Mouse (Mus musculus): ENCODE measurements around the gene Cnnm2. TPM values are rescaled to one million over a fixed set of nuclear protein-coding genes. Genes with fewer than 3 reads are reported as not detected.

Cnnm2 gene
- polyA plus RNA-seq, 1 experiment, result 26.8 TPM

DNA sequence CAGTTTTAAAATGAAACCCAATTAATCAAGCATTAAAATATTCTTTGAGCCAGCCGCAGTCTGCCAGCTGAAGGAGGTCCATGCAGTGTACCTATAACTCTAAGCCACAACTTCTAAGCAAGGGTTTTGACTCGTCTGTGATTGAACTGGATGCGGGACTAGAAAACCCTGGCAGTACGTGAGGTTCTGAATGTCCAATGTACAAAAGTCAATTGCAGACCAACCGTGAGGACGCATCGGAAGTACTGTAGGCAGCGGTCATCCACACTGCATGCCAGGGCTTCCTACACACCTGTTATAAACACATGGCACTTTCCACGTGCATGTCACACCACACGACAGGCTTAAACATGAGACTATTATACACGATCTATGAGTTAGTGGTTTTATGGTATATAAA lies 152.2 kb downstream of the Cnnm2 start:
- no peak for DNase-seq (ENCODE audit: extremely low spot score in 1 of 2, low spot score in 1 of 2)

DNA sequence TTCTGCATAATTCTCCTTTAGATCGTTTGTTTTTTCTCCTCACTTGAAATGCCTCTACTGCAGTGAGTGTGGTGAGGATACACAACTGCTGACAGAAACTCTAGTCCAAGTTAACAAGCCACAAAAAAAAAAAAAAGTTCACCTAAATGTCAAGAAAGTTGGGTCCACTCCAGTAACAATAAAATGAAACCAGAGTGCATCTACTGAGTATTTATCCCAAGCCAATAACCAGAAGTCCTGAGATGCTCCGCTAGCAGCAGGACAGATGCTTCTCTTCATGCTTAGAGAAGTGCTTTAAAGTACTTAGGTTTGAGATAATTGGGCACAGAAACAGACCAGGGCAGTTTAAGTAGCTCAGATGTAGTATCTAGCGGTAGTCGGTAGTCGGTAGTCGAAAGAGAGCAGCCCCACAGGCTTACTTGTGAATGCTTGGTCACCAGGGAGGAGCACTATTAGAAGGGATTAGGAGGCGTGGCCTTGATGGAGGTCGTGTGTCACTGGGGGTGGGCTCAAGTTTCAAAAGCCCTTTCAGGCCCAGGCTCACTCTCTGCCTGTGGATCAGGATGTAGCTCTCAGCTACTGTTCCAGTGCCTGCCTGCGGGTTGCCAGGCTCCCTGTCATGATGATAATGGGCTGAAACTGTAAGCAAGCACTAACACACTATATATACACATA lies 154.1 kb downstream of the Cnnm2 start:
- no peak for DNase-seq (ENCODE audit: extremely low spot score in 1 of 2, low spot score in 1 of 2)

DNA sequence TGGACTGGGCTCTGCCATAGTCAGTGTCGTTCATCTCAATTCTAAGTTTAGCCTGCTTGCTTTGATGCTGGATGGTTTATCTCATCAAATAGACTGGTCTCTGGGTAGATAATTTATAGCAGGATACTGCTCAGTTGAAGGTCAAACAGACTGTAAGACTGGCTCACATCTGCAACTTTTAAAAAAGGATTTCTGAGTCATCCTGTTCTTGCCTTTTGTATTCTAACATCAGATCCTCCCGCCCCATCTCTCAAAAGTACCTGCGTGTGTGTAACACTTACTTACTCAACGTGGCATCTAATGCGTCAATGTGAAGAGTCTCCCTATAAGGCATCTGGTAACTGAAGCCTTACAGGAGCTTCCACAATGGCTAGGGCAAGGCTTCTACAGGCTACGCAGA lies 159.2 kb downstream of the Cnnm2 start:
- DNase-seq (ENCODE audit: extremely low spot score in 1 of 2, low spot score in 1 of 2), result no peak

DNA sequence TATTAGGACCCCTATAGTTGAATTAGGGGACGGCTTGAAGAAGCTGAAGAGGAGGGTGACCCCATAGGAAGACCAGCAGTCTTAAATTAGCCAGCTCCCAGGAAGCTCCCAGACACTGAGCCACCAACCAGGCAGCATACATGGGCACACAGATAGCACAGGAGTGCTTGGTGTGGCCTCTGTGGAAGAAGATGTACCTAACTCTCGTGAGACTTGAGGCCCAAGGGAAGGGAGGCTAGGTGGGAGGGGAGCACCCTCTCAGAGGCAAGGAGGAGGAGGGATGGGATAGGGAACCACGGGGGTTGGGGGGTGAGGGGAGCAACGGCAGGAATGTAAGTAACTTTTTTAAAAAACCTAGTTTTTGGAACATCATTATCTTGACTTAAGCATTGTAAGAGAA lies 165.0 kb downstream of the Cnnm2 start:
- no peak for DNase-seq (ENCODE audit: extremely low spot score in 1 of 2, low spot score in 1 of 2)

DNA sequence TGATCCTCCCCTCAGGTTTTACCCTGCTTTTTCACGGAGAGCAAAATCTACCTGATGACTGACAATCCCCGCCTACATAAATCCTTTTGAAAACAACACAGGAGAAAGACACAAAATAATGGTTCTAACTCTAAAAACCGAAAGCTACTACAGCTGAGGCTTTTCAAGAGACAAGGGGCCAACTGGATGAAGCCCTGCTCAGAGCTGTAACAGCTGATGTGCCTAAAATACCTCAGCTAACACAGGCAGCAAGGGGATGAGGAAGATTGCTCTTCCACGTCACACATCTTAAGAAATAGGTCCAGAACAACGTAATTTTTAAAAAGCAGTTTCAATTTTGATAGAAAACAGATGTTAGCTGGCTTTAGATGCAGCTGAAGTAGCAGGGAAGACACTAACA lies 165.6 kb downstream of the Cnnm2 start:
- DNase-seq (ENCODE audit: extremely low spot score in 1 of 2, low spot score in 1 of 2), result no peak

DNA sequence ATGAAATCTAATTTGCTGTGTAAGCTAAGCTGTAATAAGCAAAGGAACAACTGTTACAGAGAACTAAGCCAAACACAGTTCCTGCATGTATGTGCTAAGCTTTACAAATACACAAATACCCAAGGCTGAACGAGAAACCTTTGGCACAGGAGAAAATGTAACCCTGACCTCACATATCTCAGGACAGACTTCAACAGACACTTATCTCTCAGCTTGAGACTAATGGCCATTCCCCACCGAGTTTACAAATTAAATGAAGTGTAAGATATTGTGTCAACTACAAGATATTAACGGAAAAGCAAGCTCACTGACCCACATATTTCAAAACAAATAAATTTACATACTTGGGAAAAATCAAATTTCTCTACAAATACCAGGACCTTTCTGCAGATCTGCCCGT lies 166.7 kb downstream of the Cnnm2 start:
- DNase-seq (ENCODE audit: extremely low spot score in 1 of 2, low spot score in 1 of 2), result no peak

DNA sequence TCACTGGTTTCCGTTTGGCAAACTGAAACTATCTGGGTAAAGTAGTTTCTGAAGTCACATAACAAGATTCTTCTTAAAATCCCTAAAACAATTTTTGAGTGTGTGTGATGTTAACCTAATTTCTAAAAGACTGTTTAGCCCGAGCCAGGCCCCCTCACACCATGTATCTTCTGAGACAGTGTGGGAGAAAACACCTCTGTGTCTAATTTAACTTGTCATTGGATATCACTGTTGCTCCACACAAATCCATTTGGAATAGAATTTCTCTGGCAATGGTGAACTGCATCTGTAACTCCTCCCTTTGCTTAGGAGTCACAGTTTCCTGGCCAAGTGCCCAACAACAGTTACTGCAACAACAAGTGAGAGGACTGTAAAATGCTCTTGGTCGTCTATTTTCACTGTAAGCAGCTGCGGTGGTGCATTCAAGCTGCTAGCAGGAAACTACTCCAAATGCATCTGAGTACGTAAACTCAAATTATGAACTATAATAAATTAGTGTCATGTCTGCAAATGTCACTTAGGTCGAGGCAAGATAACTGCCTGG lies 167.7 kb downstream of the Cnnm2 start:
- DNase-seq (ENCODE audit: extremely low spot score in 1 of 2, low spot score in 1 of 2), result peak in 1 of 2 experiments; percentile 46

Other genes with a start within 250 kb of the Cnnm2 start
- gene Arl3, start 188.4 kb upstream of the Cnnm2 start, polyA plus RNA-seq (2012; rRNA removed), result 249 and 253 TPM in 2 replicates
- 6.0 and 7.5 TPM in 2 replicates for gene Sfxn2, start 188.2 kb upstream of the Cnnm2 start, polyA plus RNA-seq (2012; rRNA removed)
- gene Wbp1l, start 162.5 kb upstream of the Cnnm2 start, polyA plus RNA-seq (2012; rRNA removed), result 26.8 and 29.1 TPM in 2 replicates
- gene Cyp17a1, start 88.4 kb upstream of the Cnnm2 start, polyA plus RNA-seq (2012; rRNA removed), result 0.78 TPM in 1 of 2 replicates, not detected in the other
- 20.1 and 21.5 TPM in 2 replicates for gene Borcs7, start 71.7 kb upstream of the Cnnm2 start, polyA plus RNA-seq (2012; rRNA removed)
- gene As3mt, start 54.1 kb upstream of the Cnnm2 start, polyA plus RNA-seq (2012; rRNA removed), result 21.6 and 22.6 TPM in 2 replicates